Mouse (Mus musculus) heart, postnatal 0 days (tissue): ENCODE measurements around the gene Pde4a.

Source experiments
- CTCF ChIP-seq: IDR thresholded peaks from 2 replicates; pipeline ENCODE4 v1.5.1; 2016; ENCODE audit warnings: antibody characterized with exemption, control low read depth, low read depth
- EP300 ChIP-seq: IDR thresholded peaks from 2 replicates; pipeline ENCODE4 v1.6.1; 2016; ENCODE audit warnings: antibody characterized with exemption, low read depth

DNA sequence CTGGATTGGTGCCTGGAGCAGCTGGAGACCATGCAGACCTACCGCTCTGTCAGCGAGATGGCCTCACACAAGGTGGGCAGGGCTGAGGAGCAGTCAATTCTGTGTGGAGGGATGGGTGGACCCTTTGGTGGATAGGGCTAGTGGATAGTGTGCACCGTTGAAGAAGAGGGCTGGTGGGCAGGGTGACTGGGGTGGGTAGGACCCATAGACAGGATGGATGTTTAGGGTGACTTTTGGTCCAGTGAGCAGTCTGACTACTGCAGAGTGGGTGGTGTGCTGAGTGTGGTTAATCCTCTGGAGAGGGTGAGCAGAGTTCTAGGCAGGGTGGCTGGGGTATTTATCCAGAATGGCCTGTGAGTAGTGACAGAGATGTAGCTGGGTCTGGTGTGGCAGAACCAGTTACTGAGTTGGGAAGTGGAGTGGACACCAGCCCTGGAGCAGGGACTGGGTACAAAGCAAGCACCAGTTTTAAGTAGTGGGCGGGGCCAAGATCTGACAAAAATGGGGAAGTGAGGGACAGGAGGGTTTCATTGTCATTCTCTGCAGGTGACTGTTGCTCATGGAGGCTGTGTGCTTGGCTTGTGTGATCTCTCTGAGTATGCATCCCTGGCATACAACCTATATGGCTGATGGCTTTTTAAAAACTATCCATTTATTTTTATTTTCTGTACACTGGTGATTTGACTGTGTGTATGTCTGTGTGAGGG is 29.4 kb downstream of the Pde4a start:
- no peak for TF ChIP-seq EP300
- TF ChIP-seq CTCF: no peak
